Mouse (Mus musculus) E14TG2a.4 (cell line): Measurements from ENCODE around the gene Gart.

Experiments used
- CTCF ChIP-seq: conservative IDR thresholded peaks from 2 replicates; pipeline ENCODE4 v1.5.1; 2014; ENCODE audit warnings: low read length
- NANOG ChIP-seq: IDR thresholded peaks from 2 replicates; pipeline ENCODE4 v1.6.1; 2014; ENCODE audit warnings: borderline replicate concordance, low read length, mixed read lengths
- POU5F1 ChIP-seq: IDR thresholded peaks from 2 replicates; pipeline ENCODE4 v1.6.1; 2014; ENCODE audit warnings: low read length, borderline replicate concordance

- TF ChIP-seq CTCF (no peak), NANOG (no peak), POU5F1 (no peak)
These were observed 35.5 kb downstream of the Gart start for GRCm38 (mm10) chr16:91611248-91611647.
